Mouse (Mus musculus) liver, adult 2 months (tissue): Measurements from ENCODE around the gene Gng7.

Source experiments
- CTCF ChIP-seq: fragments of 200-500 bp; IDR thresholded peaks from 2 replicates; pipeline ENCODE4 v1.5.1; 2011; ENCODE audit warnings: low read depth, low read length, control low read depth
- POLR2A ChIP-seq: fragments of 200-500 bp; IDR thresholded peaks from 2 replicates; pipeline ENCODE4 v1.6.1; 2011; ENCODE audit warnings: low read length, control low read depth; ENCODE audit not compliant: insufficient read depth; ENCODE audit errors: extremely low read depth

- TF ChIP-seq POLR2A (no peak), CTCF (no peak)
Measured at GRCm38 (mm10) chr10:81019687-81020086, 4.9 kb upstream of the Gng7 start.
